Mouse (Mus musculus) limb, embryonic 11.5 days (tissue): ENCODE measurements around the gene Chrdl2. TPM values are rescaled to one million over a fixed set of nuclear protein-coding genes. Genes with fewer than 3 reads are reported as not detected.
"Not testable (repeated sequence)": the region's sequence is repeated elsewhere in the genome, so short reads cannot be mapped to it uniquely, and the experiment has no call there.

Experiments
- ATAC-seq: fragments of 200-750 bp; cut with Nextera tagmentation; 2 replicates; pipeline ENCODE4 v1.8.0; 2017; ENCODE audit warnings: low read depth; ENCODE audit not compliant: insufficient number of reproducible peaks, low FRiP score, low TSS enrichment
- DNase-seq: peaks from one replicate; pipeline ENCODE4 v3.0.0-alpha.2; 2015; ENCODE audit warnings: low spot score
- H3K27ac ChIP-seq: fragments of 300-500 bp; sonication (generic); replicated peaks from 2 replicates; pipeline ENCODE4 v1.5.1; 2014; ENCODE audit warnings: low read depth, mild to moderate bottlenecking, low read length
- H3K27me3 ChIP-seq: fragments of 300-500 bp; sonication (generic); 2 replicates; pipeline ENCODE4 v1.6.1; 2014; ENCODE audit warnings: mild to moderate bottlenecking, low read length, mixed read lengths; ENCODE audit not compliant: control insufficient read depth, insufficient read depth
- H3K36me3 ChIP-seq: fragments of 300-500 bp; sonication (generic); 2 replicates; pipeline ENCODE4 v1.6.1; 2014; ENCODE audit warnings: mild to moderate bottlenecking, low read length, moderate library complexity, mixed read lengths; ENCODE audit not compliant: control insufficient read depth, insufficient read depth
- H3K4me1 ChIP-seq: fragments of 300-500 bp; sonication (generic); 2 replicates; pipeline ENCODE4 v1.6.1; 2014; ENCODE audit warnings: low read length, mixed read lengths; ENCODE audit not compliant: control insufficient read depth, insufficient read depth
- H3K4me2 ChIP-seq: fragments of 300-500 bp; sonication (generic); 2 replicates; pipeline ENCODE4 v1.6.1; 2014; ENCODE audit warnings: low read depth, mild to moderate bottlenecking, moderate library complexity; ENCODE audit not compliant: severe bottlenecking
- H3K4me3 ChIP-seq: fragments of 300-500 bp; sonication (generic); 2 replicates; pipeline ENCODE4 v1.5.1; 2014; ENCODE audit warnings: low read depth, low read length
- H3K9ac ChIP-seq: fragments of 300-500 bp; sonication (generic); 2 replicates; pipeline ENCODE4 v1.6.1; 2014; ENCODE audit warnings: mild to moderate bottlenecking, low read length
- H3K9me3 ChIP-seq: fragments of 300-500 bp; sonication (generic); 2 replicates; pipeline ENCODE4 v1.6.1; 2016; ENCODE audit warnings: low read length; ENCODE audit not compliant: control insufficient read depth
- WGBS: fragments of 180-500 bp; shearing (Covaris S2); extraction: QIAGEN DNeasy Blood & Tissue Kit; methylation state at CpG from one replicate; pipeline ENCODE4 v1.1.7; 2014; 5-methylcytosine and 5-hydroxymethylcytosine counted together
- polyA plus RNA-seq: library from polyadenylated mRNA; unstranded; fragments of >200 nt; fragmentation: Nextera tagmentation; extraction: Ambion mirVana; gene quantifications from 2 replicates; pipeline ENCODE4 v1.2.1, GENCODE M21; 2014

Gene Chrdl2
- 1.2 and 1.4 TPM in 2 replicates for polyA plus RNA-seq

DNA sequence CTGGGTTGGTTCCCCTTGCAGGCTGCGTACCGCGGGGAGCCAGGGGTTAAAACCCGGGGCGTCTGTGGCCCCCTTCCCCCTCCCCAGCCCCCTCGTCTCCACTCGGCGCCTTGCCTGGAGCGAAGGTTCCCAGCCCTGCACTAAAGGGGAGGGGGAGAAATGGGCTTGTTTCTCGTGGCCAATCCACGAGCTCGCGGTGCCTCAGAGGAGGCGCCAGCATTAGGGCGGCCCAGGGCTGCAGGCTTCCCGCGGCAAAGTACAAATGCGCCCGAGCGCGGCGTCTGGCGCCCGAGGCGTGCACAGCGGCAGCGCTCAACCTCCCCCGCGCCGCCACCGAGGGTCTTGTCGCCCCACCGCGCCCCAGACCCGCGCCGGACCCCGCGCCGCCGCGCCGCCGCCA, at the start of gene Chrdl2:
TSS of gene Chrdl2 (plus strand) at position 383 of the 400 bp plus-strand sequence.
- Histone ChIP-seq H3K4me2 (peak within 1 kb of the TSS; percentile 95), H3K4me1 (0 out of 2 replicates have a peak, but pooled peaks cover 3% of the 10 kb centered on the region), H3K27ac (no peak within 1 kb of the TSS), H3K4me3 (peak within 1 kb of the TSS; percentile 39), H3K9me3 (no peaks in the 10 kb centered on the region), H3K36me3 (no peaks in the 10 kb centered on the region), H3K9ac (peak within 1 kb of the TSS; percentile 56; the same call in 1 of the 2 replicates), H3K27me3 (peaks cover 41% of the 10 kb centered on the region)
- under 1% methylated on average over 42 of the region's 44 CpGs for WGBS
- ATAC-seq (peak; percentile 75), DNase-seq (peak; percentile 68)

- Histone ChIP-seq H3K4me2 (no peak overlapping the region), H3K27me3 (no peaks in the 10 kb centered on the region), H3K36me3 (no peaks in the 10 kb centered on the region), H3K4me3 (no peak overlapping the region), H3K9ac (no peak overlapping the region), H3K4me1 (no peaks in the 10 kb centered on the region), H3K9me3 (no peaks in the 10 kb centered on the region), H3K27ac (no peak overlapping the region)
- DNase-seq = no peak
- WGBS = 82% methylated on average over 12 of the region's 12 CpGs
- ATAC-seq = no peak
These were observed 48.6 kb upstream of the Chrdl2 start for GRCm38 (mm10) chr7:99957226-99957965.

- not testable (repeated sequence) for ATAC-seq, H3K9me3 ChIP-seq, H3K4me2 ChIP-seq, H3K4me1 ChIP-seq, H3K27ac ChIP-seq, H3K4me3 ChIP-seq, H3K27me3 ChIP-seq, DNase-seq, H3K36me3 ChIP-seq, H3K9ac ChIP-seq
- 80% methylated on average over 2 of the region's 2 CpGs for WGBS
These were observed 45.4 kb upstream of the Chrdl2 start for GRCm38 (mm10) chr7:99960571-99960970.

GRCm38 (mm10) chr7:99961518-99961917, 44.5 kb upstream of the Chrdl2 start:
- no peak overlapping the region for H3K27ac ChIP-seq
- WGBS = 93% methylated on average over 2 of the region's 2 CpGs
- H3K4me3 ChIP-seq = no peak overlapping the region
- H3K9ac ChIP-seq = no peak overlapping the region
- peaks cover 11% of the 10 kb centered on the region; the same call in 1 of the 2 replicates for H3K4me1 ChIP-seq
- no peaks in the 10 kb centered on the region for H3K9me3 ChIP-seq
- ATAC-seq = no peak
- DNase-seq = no peak
- H3K4me2 ChIP-seq = no peak overlapping the region
- no peaks in the 10 kb centered on the region for H3K36me3 ChIP-seq
- H3K27me3 ChIP-seq = no peaks in the 10 kb centered on the region

- Histone ChIP-seq H3K27me3 (no peaks in the 10 kb centered on the region), H3K27ac (no peak overlapping the region), H3K9ac (no peak overlapping the region), H3K4me3 (no peak overlapping the region), H3K4me1 (peaks cover 12% of the 10 kb centered on the region; the same call in 1 of the 2 replicates), H3K36me3 (no peaks in the 10 kb centered on the region), H3K4me2 (no peak overlapping the region), H3K9me3 (no peaks in the 10 kb centered on the region)
- DNase-seq (no peak), ATAC-seq (no peak)
- WGBS = 62% methylated on average over 8 of the region's 8 CpGs
These were observed 43.3 kb upstream of the Chrdl2 start for GRCm38 (mm10) chr7:99962536-99963236.

DNA sequence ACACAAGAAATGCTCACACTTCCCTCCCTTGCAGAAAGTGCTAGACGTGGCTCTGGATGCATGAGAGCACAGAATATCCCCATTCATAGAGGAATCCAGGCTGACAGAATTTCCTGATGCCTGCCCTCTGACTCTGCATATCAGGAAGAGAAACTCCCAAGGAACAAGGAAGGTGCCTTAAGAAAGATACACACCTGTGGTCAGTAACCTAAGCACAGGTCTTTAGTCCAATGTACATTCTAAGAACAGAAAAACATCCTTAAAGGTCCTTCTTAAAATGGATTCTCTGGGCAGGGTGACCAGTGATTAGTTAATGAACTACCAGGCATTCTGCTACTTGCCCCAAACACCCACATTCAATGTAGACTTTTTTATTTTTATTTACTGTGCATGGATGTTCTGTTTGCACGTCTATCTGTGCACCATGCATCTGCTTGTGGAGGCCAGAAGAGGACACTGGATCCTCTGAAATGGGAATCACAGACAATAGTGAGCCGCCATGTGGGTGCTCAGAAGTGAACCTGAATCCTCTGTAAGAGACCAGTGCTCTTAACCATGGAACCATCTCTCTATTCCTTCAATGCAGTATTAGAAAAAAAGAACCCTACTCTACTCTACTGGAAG, 42.6 kb upstream of the Chrdl2 start:
- 88% methylated on average over 3 of the region's 3 CpGs for WGBS
- Histone ChIP-seq H3K9me3 (no peaks in the 10 kb centered on the region), H3K4me2 (no peak overlapping the region), H3K36me3 (no peaks in the 10 kb centered on the region), H3K27ac (no peak overlapping the region), H3K4me3 (no peak overlapping the region), H3K9ac (no peak overlapping the region), H3K27me3 (no peaks in the 10 kb centered on the region), H3K4me1 (peaks cover 12% of the 10 kb centered on the region; the same call in 1 of the 2 replicates)
- ATAC-seq (no peak), DNase-seq (no peak)

GRCm38 (mm10) chr7:99965020-99965841, 40.7 kb upstream of the Chrdl2 start:
- no peaks in the 10 kb centered on the region for H3K27me3 ChIP-seq
- H3K36me3 ChIP-seq = no peaks in the 10 kb centered on the region
- H3K27ac ChIP-seq = no peak overlapping the region
- H3K4me1 ChIP-seq = peaks cover 12% of the 10 kb centered on the region; the same call in 1 of the 2 replicates
- H3K9ac ChIP-seq = no peak overlapping the region
- H3K9me3 ChIP-seq = no peaks in the 10 kb centered on the region
- no peak overlapping the region for H3K4me2 ChIP-seq
- ATAC-seq (no peak), DNase-seq (no peak)
- H3K4me3 ChIP-seq = no peak overlapping the region
- 20% methylated on average over 9 of the region's 9 CpGs for WGBS
